Mouse (Mus musculus): ENCODE measurements around the gene Otulinl. TPM values are rescaled to one million over a fixed set of nuclear protein-coding genes. Genes with fewer than 3 reads are reported as not detected.

Otulinl gene
- total and polyA plus RNA-seq, 2 experiments from 2014 or later = 7.5 to 17.0 TPM

GRCm38 (mm10) chr15:27668001-27668461 lies 13.3 kb downstream of the Otulinl start:
- no peak overlapping the region for H3K27ac ChIP-seq (ENCODE audit: low read depth, low read length)
- no peak for DNase-seq
- 0 out of 2 replicates have a peak, but pooled peaks have one; percentile 32 for ATAC-seq
- H3K27me3 ChIP-seq (ENCODE audit: insufficient read depth, low read length) = no peaks in the 10 kb centered on the region
- TF ChIP-seq CTCF (IDR thresholded peaks at IDR 0.05; ENCODE audit: low read depth) = no peak
- no peak overlapping the region for H3K4me3 ChIP-seq (ENCODE audit: low read depth, low read length)
- no peaks in the 10 kb centered on the region for H3K4me1 ChIP-seq (ENCODE audit: insufficient read depth)
- no peak overlapping the region for H3K9ac ChIP-seq
- H3K4me2 ChIP-seq (ENCODE audit: low read depth) = no peak overlapping the region
- H3K9me3 ChIP-seq (ENCODE audit: low read length) = no peaks in the 10 kb centered on the region
- no peaks in the 10 kb centered on the region for H3K36me3 ChIP-seq (ENCODE audit: insufficient read depth)
- whole genome bisulfite sequencing = 68% methylated on average over 9 of the region's 9 CpGs

DNA sequence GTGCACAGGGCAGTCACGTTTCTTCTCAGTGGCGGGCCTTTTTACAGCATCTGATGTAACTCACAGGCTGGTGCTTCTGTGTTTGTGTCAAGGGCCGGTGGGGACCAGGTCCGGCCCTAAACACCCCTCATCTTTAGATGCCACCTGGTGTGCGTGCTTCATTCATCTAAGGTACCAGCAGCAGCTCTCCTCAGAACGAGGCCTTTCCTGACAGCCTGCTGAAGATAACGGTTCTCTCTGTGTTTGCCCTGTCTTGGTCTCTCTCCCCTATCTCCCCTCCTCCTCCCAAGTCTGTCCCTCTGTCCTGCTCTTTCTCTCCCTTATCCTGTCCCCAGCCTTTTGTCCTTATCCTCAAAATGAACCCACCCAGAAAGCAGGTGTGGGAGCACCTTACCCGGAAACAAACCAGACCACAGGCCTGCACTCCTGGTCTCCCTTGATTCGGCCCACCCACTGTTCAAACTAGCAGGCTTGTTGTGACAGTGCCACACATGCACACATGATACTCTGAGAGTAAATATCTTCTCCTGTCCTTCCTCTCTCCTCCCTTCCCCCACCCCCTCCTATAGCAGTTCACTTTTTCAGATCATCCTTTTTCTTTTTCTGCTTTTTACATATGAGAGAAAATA lies 14.4 kb downstream of the Otulinl start:
- no peak overlapping the region for H3K4me2 ChIP-seq (ENCODE audit: low read depth)
- no peak for ATAC-seq
- TF ChIP-seq CTCF (IDR thresholded peaks at IDR 0.05; ENCODE audit: low read depth) = no peak
- DNase-seq = no peak
- no peaks in the 10 kb centered on the region for H3K27me3 ChIP-seq (ENCODE audit: insufficient read depth, low read length)
- H3K36me3 ChIP-seq (ENCODE audit: insufficient read depth) = no peaks in the 10 kb centered on the region
- no peak overlapping the region for H3K27ac ChIP-seq (ENCODE audit: low read depth, low read length)
- no peak overlapping the region for H3K9ac ChIP-seq
- H3K4me1 ChIP-seq (ENCODE audit: insufficient read depth) = no peaks in the 10 kb centered on the region
- H3K9me3 ChIP-seq (ENCODE audit: low read length) = no peaks in the 10 kb centered on the region
- 70% methylated on average over 9 of the region's 9 CpGs for WGBS
- H3K4me3 ChIP-seq (ENCODE audit: low read depth, low read length) = no peak overlapping the region

- H3K4me2 ChIP-seq (ENCODE audit: low read depth) = peak overlapping the region; percentile 28; the same call in 1 of the 2 replicates
- peak; percentile 23; the same call in 1 of the 2 replicates for ATAC-seq
- no peaks in the 10 kb centered on the region for H3K9me3 ChIP-seq (ENCODE audit: low read length)
- H3K36me3 ChIP-seq (ENCODE audit: insufficient read depth) = no peaks in the 10 kb centered on the region
- 63% methylated on average over 21 of the region's 21 CpGs for WGBS
- H3K4me3 ChIP-seq (ENCODE audit: low read depth, low read length) = no peak overlapping the region
- H3K27me3 ChIP-seq (ENCODE audit: insufficient read depth, low read length) = no peaks in the 10 kb centered on the region
- no peak for DNase-seq
- no peak for TF ChIP-seq CTCF (IDR thresholded peaks at IDR 0.05; ENCODE audit: low read depth)
- no peak overlapping the region for H3K9ac ChIP-seq
- H3K4me1 ChIP-seq (ENCODE audit: insufficient read depth) = no peaks in the 10 kb centered on the region
- no peak overlapping the region for H3K27ac ChIP-seq (ENCODE audit: low read depth, low read length)
Observed at GRCm38 (mm10) chr15:27665392-27665911, 15.9 kb downstream of the Otulinl start.

GRCm38 (mm10) chr15:27664126-27664525 lies 17.3 kb downstream of the Otulinl start:
- H3K4me3 ChIP-seq (ENCODE audit: low read depth, low read length) = no peak overlapping the region
- no peak for TF ChIP-seq CTCF (IDR thresholded peaks at IDR 0.05; ENCODE audit: low read depth)
- 95% methylated on average over 9 of the region's 9 CpGs for WGBS
- no peaks in the 10 kb centered on the region for H3K27me3 ChIP-seq (ENCODE audit: insufficient read depth, low read length)
- H3K4me1 ChIP-seq (ENCODE audit: insufficient read depth) = no peaks in the 10 kb centered on the region
- H3K36me3 ChIP-seq (ENCODE audit: insufficient read depth) = no peaks in the 10 kb centered on the region
- H3K4me2 ChIP-seq (ENCODE audit: low read depth) = no peak overlapping the region
- no peaks in the 10 kb centered on the region for H3K9me3 ChIP-seq (ENCODE audit: low read length)
- no peak overlapping the region for H3K9ac ChIP-seq
- ATAC-seq = no peak
- H3K27ac ChIP-seq (ENCODE audit: low read depth, low read length) = no peak overlapping the region
- no peak for DNase-seq

DNA sequence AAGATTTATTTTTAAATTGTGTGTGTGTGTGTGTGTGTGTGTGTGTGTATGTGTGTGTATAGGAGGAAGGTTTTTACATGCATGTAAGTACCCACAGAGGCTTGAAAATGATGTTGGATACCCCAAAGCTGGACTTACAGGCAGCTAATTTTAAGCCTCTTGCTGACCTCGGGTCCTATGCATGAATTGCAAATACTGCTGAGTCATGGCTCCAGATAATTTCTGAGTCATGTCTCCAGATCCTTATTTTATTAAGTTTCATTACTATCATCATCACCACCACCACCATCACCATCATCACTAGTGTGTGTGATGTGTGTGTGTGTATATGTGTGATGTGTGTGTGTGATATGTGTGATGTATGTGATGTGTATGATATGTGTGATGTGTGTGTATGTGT lies 18.7 kb downstream of the Otulinl start:
- no peak overlapping the region for H3K4me3 ChIP-seq (ENCODE audit: low read depth, low read length)
- no peak for TF ChIP-seq CTCF (IDR thresholded peaks at IDR 0.05; ENCODE audit: low read depth)
- H3K9ac ChIP-seq = no peak overlapping the region
- no peaks in the 10 kb centered on the region for H3K9me3 ChIP-seq (ENCODE audit: low read length)
- no peak overlapping the region for H3K27ac ChIP-seq (ENCODE audit: low read depth, low read length)
- no peaks in the 10 kb centered on the region for H3K4me1 ChIP-seq (ENCODE audit: insufficient read depth)
- WGBS = 57% methylated on average over 1 of the region's 1 CpGs
- H3K27me3 ChIP-seq (ENCODE audit: insufficient read depth, low read length) = no peaks in the 10 kb centered on the region
- no peak for ATAC-seq
- no peak for DNase-seq
- H3K4me2 ChIP-seq (ENCODE audit: low read depth) = no peak overlapping the region
- H3K36me3 ChIP-seq (ENCODE audit: insufficient read depth) = no peaks in the 10 kb centered on the region

GRCm38 (mm10) chr15:27661696-27662095 lies 19.7 kb downstream of the Otulinl start:
- Histone ChIP-seq H3K4me3 (ENCODE audit: low read depth, low read length) (no peak overlapping the region), H3K27ac (ENCODE audit: low read depth, low read length) (no peak overlapping the region), H3K4me1 (ENCODE audit: insufficient read depth) (no peaks in the 10 kb centered on the region), H3K9me3 (ENCODE audit: low read length) (no peaks in the 10 kb centered on the region), H3K9ac (no peak overlapping the region), H3K36me3 (ENCODE audit: insufficient read depth) (no peaks in the 10 kb centered on the region), H3K4me2 (ENCODE audit: low read depth) (no peak overlapping the region), H3K27me3 (ENCODE audit: insufficient read depth, low read length) (no peaks in the 10 kb centered on the region)
- ATAC-seq = no peak
- no peak for TF ChIP-seq CTCF (IDR thresholded peaks at IDR 0.05; ENCODE audit: low read depth)
- DNase-seq = no peak
- 95% methylated on average over 6 of the region's 6 CpGs for WGBS

DNA sequence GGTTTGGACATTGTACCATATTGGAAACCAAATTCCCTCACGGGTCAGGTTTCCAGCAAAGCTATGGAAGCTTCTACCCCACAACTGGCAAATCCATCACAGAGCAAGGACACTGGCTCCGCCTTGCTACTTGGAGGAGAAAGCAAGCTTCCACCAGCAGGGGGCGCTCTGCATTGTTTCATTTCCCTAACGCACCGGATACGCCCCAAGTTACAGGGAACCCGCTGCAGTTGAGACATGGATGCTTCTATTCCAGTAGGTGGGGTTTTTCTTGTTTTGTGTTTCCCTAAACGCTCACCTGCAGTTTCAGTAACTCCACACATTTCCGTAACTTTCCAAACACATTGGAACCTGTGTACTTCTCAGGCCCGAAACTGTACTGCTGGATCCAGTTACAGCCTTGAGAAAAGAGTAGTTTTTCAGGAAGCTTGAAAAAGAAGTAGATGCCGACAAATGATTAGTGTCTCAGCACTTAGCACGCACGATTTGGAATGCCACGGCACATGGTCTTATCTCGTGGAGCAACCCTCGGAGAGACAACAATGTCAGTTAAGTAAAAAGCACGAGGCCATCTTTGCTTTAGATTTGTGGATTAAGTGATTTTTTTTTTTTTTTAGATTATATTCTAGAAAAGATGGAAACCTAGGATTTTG lies 21.7 kb downstream of the Otulinl start:
- Histone ChIP-seq H3K4me2 (ENCODE audit: low read depth) (no peak overlapping the region), H3K27me3 (ENCODE audit: insufficient read depth, low read length) (no peaks in the 10 kb centered on the region), H3K9me3 (ENCODE audit: low read length) (no peaks in the 10 kb centered on the region), H3K4me3 (ENCODE audit: low read depth, low read length) (no peak overlapping the region), H3K9ac (no peak overlapping the region), H3K36me3 (ENCODE audit: insufficient read depth) (no peaks in the 10 kb centered on the region), H3K4me1 (ENCODE audit: insufficient read depth) (no peaks in the 10 kb centered on the region), H3K27ac (ENCODE audit: low read depth, low read length) (no peak overlapping the region)
- peak; percentile 89 for TF ChIP-seq CTCF (IDR thresholded peaks at IDR 0.05; ENCODE audit: low read depth)
- ATAC-seq = peak; percentile 89
- WGBS = 40% methylated on average over 17 of the region's 17 CpGs
- DNase-seq = peak; percentile 85

Measured in forebrain, postnatal 0 days (tissue).